Mouse (Mus musculus) erythroblast, embryonic 14.5 days (primary cell): ENCODE measurements around the gene Exosc7.

Experiments used
- GATA1 ChIP-seq: IDR thresholded peaks from 2 replicates; pipeline ENCODE4 v1.6.1; 2012; ENCODE audit warnings: low read length, inconsistent platforms, mixed read lengths
- TAL1 ChIP-seq: IDR thresholded peaks from 3 replicates; pipeline ENCODE4 v1.6.1; 2012; ENCODE audit warnings: low read length, inconsistent platforms, mixed read lengths

GRCm38 (mm10) chr9:123152026-123152425 is 39.0 kb downstream of the Exosc7 start:
- TF ChIP-seq GATA1 (no peak), TAL1 (no peak)
